Mouse (Mus musculus) thymus, adult 2 months (tissue): Measurements from ENCODE around the gene Plod2.

Source experiments
- CTCF ChIP-seq: fragments of 200-500 bp; IDR thresholded peaks from 2 replicates; pipeline ENCODE4 v1.5.1; 2012; ENCODE audit warnings: mild to moderate bottlenecking, control low read depth, low read length, moderate library complexity, borderline replicate concordance; ENCODE audit not compliant: control insufficient read depth, poor library complexity, insufficient read depth; ENCODE audit errors: extremely low read depth
- POLR2A ChIP-seq: fragments of 200-500 bp; IDR thresholded peaks from 2 replicates; pipeline ENCODE4 v1.6.1; 2012; ENCODE audit warnings: mild to moderate bottlenecking, low read length, control low read depth, moderate library complexity; ENCODE audit not compliant: control insufficient read depth, poor library complexity, insufficient read depth; ENCODE audit errors: extremely low read depth

DNA sequence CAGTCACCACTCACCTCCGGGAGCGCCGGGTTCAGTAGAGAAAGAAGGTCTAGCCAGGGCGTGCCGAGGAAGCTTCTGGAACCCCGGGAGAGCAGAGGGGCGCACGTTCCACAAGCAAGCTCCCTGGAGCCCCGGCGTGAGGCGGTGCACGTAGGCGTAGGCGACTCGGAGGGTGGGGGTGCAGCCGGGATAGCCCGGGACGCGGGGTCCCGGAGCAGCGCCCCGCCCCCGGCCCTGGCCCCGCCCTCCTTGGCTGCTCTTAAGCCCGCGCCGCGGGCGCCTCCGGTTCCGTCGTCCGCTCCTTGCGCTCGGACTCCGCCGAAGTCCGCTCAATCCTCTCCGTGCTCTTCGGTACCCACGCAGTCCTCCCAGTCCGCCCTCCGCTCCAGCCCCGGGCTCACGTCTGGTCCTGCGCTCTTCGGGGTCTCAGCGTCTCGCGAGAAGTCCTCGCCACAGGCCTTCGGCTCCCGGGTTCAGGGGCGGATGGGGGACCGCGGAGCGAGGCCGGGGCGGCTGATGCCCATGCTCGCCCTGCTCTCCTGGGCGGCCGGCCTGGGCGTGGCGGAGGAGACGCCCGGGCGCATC lies at the start of gene Plod2:
- TF ChIP-seq CTCF (no peak), POLR2A (no peak)
